Comparison of ENCODE assay signal across 16 mouse cellular contexts in the genomic region with DNA sequence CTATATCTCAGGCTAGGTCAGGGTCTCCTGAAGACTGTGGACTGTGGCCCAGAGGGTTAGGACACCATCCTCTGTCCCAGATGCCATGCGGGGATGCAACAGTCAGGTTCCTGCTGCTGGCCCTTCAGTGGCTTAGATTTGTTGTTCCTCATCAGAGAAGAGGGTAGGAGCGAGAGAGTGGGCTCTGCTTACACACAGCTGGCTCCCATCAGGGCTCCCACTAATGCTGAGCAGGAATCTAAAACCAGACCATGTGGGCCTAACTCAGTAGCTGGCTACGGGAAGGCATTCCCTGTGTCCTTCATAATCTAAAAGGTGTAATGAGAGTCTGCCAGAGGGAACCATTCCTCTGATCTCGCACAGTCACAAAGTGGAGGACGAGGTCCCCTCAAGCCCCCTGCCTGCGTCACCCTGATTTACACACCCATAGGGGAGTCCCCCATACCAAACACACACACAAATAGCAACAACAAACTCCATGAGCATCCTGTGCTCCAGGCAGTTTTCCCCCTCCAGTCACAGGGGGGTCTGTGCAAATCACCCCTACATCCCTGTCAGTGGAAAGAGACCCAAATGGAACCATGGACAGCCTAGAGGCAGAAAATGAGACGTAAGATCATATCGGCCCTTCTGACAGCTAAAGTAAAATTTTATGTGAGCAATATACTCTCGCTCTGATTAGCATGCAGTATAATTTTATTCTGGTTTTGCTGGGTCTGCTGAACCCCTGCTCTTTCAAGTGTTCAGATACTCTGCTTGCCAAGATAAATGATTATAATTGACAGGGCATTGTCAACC.
DNase-seq lines count a peak whose midpoint lies in the region; ATAC-seq lines count a peak whose summit lies in the region.
"Had no signal": no experiment of that assay in that cellular context is flagged by ENCODE, and none has a peak within 500 bp of the region (broad histone marks: within the 10 kb centered on the region; RNA-seq: fewer than 3 reads in every experiment).

No protein-coding gene starts in this region.

- DNase-seq in hindbrain, embryonic 10.5 days (ENCODE audit: low spot score): no peak
- DNase-seq in retina, postnatal 1 day: peak; percentile 64
- DNase-seq in retina, embryonic 14.5 days (ENCODE audit: low spot score): no peak
- no peak for DNase-seq in frontal cortex, adult 2 months (ENCODE audit: extremely low spot score in 1 of 2, low spot score in 1 of 2)
- DNase-seq in thymus, postnatal 10 days (ENCODE audit: low spot score in 2 of 2): no peak
- DNase-seq: cerebellum, postnatal 14 days; heart, postnatal 36 days; lung, embryonic 14.5 days had no signal

- no peaks in the 10 kb centered on the region for H3K36me3 ChIP-seq in hindbrain, embryonic 10.5 days
- no peaks in the 10 kb centered on the region for H3K36me3 ChIP-seq in hindbrain, embryonic 12.5 days
- no peaks in the 10 kb centered on the region for H3K36me3 ChIP-seq in limb, embryonic 12.5 days

- no peak for ATAC-seq in hindbrain, embryonic 12.5 days (ENCODE audit: low FRiP score)
- peak; percentile 57; the same call in 1 of the 2 replicates for ATAC-seq in limb, embryonic 12.5 days (ENCODE audit: insufficient number of reproducible peaks, insufficient read depth, low FRiP score, low TSS enrichment, low read depth)
- no peak for ATAC-seq in megakaryocyte-erythroid progenitor cell, adult 5-6 weeks (replicated peaks; ENCODE audit: low FRiP score, low TSS enrichment, poor library complexity, severe bottlenecking)

- no peaks in the 10 kb centered on the region; the same call in 1 of the 2 replicates for H3K27me3 ChIP-seq in hindbrain, embryonic 10.5 days (ENCODE audit: insufficient read depth, poor library complexity, severe bottlenecking)
- H3K27me3 ChIP-seq in hindbrain, embryonic 12.5 days: no peaks in the 10 kb centered on the region
- no peaks in the 10 kb centered on the region for H3K27me3 ChIP-seq in limb, embryonic 12.5 days

- H3K4me1 ChIP-seq in hindbrain, embryonic 10.5 days (replicated peaks): peaks cover 31% of the 10 kb centered on the region
- H3K4me1 ChIP-seq in hindbrain, embryonic 12.5 days: peaks cover 22% of the 10 kb centered on the region
- peaks cover 29% of the 10 kb centered on the region for H3K4me1 ChIP-seq in limb, embryonic 12.5 days (replicated peaks)

- 78% methylated on average over 9 of the region's 9 CpGs for WGBS in hindbrain, embryonic 10.5 days
- WGBS in hindbrain, embryonic 12.5 days: 70% methylated on average over 9 of the region's 9 CpGs
- WGBS in limb, embryonic 12.5 days: 30% methylated on average over 9 of the region's 9 CpGs

- peak overlapping the region; percentile 79 for H3K27ac ChIP-seq in hindbrain, embryonic 10.5 days
- H3K27ac ChIP-seq in hindbrain, embryonic 12.5 days: no peak overlapping the region
- H3K27ac ChIP-seq in limb, embryonic 12.5 days: peak overlapping the region; percentile 64; the same call in 1 of the 2 replicates
- H3K27ac ChIP-seq: left cerebral cortex, adult 2 months had no signal

- peaks cover 6% of the 10 kb centered on the region; the same call in 1 of the 2 replicates for H3K9me3 ChIP-seq in hindbrain, embryonic 10.5 days
- H3K9me3 ChIP-seq in hindbrain, embryonic 12.5 days (replicated peaks): no peaks in the 10 kb centered on the region
- H3K9me3 ChIP-seq in limb, embryonic 12.5 days: peaks cover 5% of the 10 kb centered on the region; the same call in 1 of the 2 replicates

- no peak overlapping the region for H3K4me2 ChIP-seq in hindbrain, embryonic 12.5 days (replicated peaks)
- no peak overlapping the region for H3K4me2 ChIP-seq in limb, embryonic 12.5 days
- H3K4me2 ChIP-seq: heart, embryonic 11.5 days; liver, embryonic 11.5 days; lung, embryonic 14.5 days had no signal

- H3K9ac ChIP-seq in hindbrain, embryonic 12.5 days: no peak overlapping the region
- H3K9ac ChIP-seq in limb, embryonic 12.5 days (replicated peaks): no peak overlapping the region
- H3K9ac ChIP-seq: lung, embryonic 14.5 days had no signal

- H3K4me3 ChIP-seq in hindbrain, embryonic 10.5 days: no peak overlapping the region
- no peak overlapping the region for H3K4me3 ChIP-seq in hindbrain, embryonic 12.5 days
- no peak overlapping the region for H3K4me3 ChIP-seq in limb, embryonic 12.5 days (replicated peaks)
- H3K4me3 ChIP-seq: erythroblast, embryonic 14.5 days; left cerebral cortex, adult 2 months; myocyte had no signal
